Mouse (Mus musculus) spleen, postnatal 14 days (tissue): ENCODE results near the gene Nfkbil1.

Source experiments
- DNase-seq, 2 experiments: peaks; one replicate each; pipeline ENCODE4 v3.0.0; 2021 to 2022; ENCODE audit warnings: low spot score in 2 of 2

Gene Nfkbil1

DNA sequence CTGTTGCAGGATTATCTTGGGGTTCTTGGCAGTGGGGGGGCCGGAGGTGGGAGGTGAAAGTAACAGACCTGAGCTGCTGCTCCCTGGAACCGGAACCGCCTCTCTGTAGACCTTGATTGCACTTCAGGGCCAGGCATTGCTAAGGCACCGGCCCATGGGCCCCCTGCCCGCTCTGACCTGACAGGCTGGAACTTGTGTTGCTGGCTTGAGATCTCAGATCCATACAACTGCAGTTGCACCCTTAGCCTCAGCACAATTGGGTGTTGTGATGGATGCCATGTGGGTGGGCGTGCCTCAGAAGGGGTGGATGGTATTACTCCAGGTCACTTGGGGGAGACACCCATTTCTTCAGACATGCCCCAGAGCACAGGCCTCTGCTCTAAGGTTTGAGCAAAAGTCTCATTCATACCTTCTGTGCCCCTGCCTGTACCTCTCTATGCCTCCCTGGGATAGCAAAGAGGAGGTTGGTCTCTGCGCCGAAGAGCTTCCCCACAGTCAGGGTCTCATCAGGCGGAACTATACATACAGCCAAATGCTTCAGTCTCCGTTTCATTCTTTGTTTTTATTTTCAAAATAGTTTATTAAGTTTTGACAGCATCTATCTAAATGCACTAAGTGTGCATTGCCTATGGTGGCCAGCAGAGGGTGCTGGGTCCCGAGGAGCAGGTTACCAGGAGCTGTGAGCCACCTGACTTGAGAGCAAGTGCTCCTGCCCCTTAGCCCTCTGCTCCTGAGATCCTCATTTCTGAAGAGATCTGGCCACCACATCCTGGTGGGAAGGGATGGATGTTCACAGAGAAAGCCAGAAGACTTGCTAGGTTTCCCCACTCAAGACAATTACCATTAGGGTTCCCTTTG, 18.9 kb upstream of the Nfkbil1 start:
- peak; percentile 60 to 78 for DNase-seq

GRCm38 (mm10) chr17:35253293-35254093, 17.9 kb upstream of the Nfkbil1 start:
- DNase-seq = no peak

GRCm38 (mm10) chr17:35252619-35253292, 17.2 kb upstream of the Nfkbil1 start:
- DNase-seq = no peak

DNA sequence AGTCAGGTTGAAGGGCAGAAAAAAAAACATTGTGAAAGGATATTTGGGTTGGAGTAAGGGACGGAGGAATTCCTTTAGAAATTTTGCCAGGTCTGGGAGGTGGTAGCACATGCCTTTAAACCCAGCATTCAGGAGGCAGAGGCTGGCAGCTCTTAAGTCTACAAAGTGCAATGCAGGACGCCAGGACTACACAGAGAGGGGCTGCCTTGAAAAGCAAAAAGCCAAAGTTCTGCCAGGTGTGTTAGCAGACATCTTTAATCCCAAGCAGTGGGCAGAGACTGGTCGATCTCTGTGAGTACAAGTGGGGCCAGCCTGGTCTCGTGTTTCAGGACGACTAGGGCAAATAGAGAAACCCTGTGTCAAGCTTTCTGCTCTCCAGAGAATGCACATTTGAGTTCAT, 16.4 kb upstream of the Nfkbil1 start:
- DNase-seq = no peak

DNA sequence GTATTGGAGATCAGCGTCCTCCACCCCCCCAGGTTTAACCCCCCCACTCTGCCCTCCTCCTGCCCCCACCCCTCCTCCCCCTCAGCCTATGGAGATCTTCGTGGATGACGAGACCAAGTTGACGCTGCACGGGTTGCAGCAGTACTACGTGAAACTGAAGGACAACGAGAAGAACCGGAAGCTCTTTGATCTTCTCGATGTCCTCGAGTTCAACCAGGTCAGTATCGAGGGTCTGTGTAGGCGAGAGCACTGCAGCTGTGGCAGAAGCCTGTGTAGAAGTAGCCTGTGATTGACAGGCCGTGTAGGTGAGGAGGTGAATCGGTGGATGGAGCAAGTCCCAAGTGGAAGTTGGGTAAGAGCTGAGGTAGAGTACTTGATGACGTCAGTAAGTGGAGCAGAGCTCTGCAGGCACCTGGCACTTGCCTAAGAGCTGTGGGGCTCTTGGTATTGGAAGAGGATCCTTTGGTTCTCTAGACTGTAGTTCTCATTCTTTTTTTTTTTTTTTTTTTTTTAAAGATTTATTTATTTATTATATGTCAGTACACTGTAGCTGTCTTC, 15.6 kb upstream of the Nfkbil1 start:
- no peak for DNase-seq

GRCm38 (mm10) chr17:35250348-35251120, 14.9 kb upstream of the Nfkbil1 start:
- DNase-seq = no peak

DNA sequence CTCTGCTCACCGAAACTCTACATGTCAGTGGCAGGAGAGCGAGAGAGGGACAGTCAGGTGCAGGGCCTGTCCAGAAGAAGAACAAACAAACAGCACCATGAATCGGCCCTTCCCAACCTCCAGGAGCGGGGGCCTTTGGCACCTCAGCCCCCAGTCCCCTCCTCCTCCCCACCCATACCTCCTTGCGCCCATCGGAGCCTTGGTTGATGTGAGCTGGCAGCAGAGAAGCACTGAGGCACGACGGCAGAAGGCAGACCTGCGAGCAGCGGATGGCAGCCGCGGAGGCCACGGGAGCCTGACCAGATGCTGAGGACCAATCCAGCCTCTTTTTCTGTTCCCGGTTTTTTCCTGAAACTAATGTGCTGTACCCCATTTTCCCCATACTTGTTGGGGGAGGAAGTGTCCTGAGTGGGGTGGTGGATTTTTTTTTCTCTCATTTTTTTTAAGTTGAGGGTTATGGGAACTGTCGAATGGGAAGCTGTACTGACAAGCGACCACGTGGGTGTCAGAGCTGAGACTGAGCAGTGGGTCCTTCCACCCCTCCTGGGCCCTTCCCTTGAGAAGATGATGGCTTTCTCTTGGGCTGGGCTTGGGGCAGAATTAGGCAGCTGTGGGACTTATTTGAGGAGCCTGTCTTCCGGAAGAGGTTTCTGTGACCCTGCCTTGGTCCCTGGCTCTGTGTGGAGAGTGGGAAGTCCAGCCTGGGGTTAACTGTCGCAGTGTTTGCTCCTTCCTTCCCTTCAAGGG, 14.0 kb upstream of the Nfkbil1 start:
- DNase-seq = no peak

GRCm38 (mm10) chr17:35248986-35249385, 13.4 kb upstream of the Nfkbil1 start:
- no peak for DNase-seq

DNA sequence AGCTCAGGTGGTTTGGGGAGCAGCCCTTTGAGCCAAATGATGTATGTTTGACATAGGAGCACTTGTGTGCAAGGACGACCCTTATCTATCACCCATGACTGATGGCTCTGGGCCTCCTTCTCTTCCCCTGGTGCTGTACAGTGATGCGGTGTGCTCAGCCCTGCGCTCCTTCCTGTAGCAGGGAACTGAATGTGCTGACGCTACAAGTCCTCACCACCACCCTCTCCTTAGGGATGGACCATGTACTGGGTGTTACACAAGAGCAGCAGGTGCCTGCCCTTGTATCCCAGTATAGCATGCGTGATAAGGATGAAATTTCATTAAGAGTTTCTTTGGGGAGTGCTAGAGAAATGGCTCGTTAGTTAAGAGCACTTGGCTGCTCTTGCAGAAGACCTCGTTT, 11.6 kb upstream of the Nfkbil1 start:
- no peak for DNase-seq

GRCm38 (mm10) chr17:35245731-35246623, 10.4 kb upstream of the Nfkbil1 start:
- DNase-seq = no peak

DNA sequence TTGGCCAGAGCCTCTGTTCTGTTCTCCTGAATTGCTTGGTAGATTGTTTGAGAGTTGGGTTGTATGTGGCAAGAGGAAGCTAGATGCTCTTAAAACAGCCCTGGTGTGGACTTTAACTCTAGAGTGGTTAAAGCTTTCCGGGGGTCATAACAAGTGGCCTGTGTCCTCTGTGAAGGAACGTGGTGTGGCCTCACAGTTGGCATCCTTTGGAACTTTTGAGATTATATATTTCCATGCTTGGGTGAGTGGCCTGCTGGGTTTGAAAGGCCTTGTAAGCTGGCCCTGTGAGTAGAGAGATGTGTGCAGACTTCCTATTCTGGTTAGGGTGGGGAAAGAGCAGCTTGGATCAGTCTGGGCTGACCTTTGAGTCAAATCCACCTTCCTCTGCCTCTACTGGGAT, 9.4 kb upstream of the Nfkbil1 start:
- no peak for DNase-seq

- DNase-seq = no peak
These were observed 7.5 kb upstream of the Nfkbil1 start for GRCm38 (mm10) chr17:35243086-35243485.

- peak; percentile 46 to 54 for DNase-seq
These were observed 6.7 kb upstream of the Nfkbil1 start for GRCm38 (mm10) chr17:35242015-35242941.

GRCm38 (mm10) chr17:35241305-35242014, 5.9 kb upstream of the Nfkbil1 start, which contains the start of gene Ddx39b:
Ddx39b (plus strand) TSS chr17:35241746.
- peak; percentile 90 to 92 for DNase-seq

DNA sequence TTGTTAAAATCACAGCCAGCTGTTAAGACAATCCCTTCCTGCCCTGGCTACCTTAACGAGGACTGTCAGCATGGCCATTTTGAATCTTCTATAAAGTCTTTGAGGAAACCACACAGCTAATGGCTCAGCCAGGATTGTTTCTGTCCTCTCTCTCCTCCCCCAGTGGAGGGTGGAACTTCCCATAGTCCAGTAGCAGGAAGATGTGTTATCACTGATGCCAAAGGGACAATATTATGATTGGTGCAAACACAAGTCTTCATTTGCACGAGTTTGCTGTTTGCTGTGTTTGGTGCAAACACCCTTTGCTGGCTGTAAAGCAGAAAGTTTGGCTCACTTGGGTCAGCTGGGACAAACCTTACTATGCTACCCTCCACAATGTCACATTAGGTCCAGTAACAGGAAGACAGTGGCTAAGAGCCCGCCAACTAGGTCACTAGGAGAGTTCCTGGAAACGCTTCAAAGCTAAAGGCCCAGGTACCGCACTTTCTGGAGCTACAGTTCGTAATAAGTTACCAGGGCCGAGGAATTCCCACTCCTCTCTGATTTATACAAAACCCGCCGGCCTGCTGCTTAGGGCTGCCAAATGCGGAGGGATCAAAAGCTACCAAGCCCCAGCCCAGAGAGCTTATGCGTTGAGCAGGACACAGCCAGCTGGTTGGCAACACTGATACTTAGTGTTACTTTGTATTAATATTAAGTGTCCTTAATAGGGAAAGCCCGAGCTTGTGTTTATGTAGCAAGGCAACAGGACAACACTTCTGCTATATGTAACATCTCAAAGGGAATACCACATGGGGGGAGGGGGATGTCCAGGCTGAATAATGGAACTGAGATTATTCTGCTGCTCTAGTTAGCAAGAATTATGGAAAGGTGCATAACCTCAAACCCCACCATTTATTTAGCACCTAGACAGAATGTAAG, 5.1 kb upstream of the Nfkbil1 start:
- no peak for DNase-seq

DNA sequence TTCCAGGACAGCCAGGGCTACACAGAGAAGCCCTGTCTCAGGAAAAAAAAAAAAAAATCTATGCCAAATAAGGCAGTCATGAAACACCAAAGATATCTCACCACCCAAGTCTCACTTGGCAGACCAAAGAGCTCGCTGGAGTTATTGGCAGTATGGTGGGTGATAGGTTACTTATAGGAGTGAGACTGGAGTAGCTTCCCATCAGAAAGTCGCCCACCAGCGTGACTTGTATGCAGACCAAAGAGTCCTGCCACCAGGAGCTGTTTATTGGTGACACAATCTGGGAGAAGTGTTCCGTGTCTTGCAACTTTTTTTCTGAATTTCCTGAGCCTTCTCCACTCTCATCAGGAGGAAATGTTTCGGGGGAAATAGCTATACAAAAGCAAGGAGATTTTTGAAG, 4.1 kb upstream of the Nfkbil1 start:
- DNase-seq = no peak

DNA sequence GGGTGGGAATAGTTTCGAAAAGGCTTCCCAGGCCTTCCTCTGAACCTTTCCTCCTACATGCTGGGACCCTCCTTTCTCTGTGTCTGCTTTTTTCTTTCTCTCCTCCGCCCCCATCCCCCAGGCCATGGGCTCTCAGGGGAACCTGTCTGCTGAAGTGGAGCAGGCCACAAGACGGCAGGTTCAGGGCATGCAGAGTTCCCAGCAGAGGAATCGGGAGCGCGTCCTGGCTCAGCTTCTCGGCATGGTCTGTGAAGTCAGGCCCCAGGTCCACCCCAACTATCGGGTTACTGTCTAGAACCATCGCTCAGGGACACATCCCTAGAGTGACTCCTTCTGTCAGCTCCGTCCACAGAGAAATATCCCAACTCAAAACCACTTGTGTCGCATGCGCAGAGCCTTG, 1.9 kb upstream of the Nfkbil1 start:
- DNase-seq = no peak
